Mouse (Mus musculus) layer of hippocampus, postnatal 14 days (tissue): ENCODE measurements at regions not wholly inside any gene's neighbourhood (a gene's known extent, or its start where the extent isn't known, plus 50 kb on each side); places are given as distances from the start of the nearest gene placed in this dataset.

Experiments
- DNase-seq, 2 experiments: peaks; one replicate each; pipeline ENCODE4 v3.0.0; 2021 to 2022; ENCODE audit warnings: low spot score in 2 of 2, mixed read lengths in 1 of 2

GRCm38 (mm10) chr11:111816176-111816775 lies 750.3 kb downstream of the Kcnj2 start:
- no peak for DNase-seq

GRCm38 (mm10) chr11:111818124-111818523 lies 752.2 kb downstream of the Kcnj2 start:
- peak; percentile 9 to 30 for DNase-seq

DNA sequence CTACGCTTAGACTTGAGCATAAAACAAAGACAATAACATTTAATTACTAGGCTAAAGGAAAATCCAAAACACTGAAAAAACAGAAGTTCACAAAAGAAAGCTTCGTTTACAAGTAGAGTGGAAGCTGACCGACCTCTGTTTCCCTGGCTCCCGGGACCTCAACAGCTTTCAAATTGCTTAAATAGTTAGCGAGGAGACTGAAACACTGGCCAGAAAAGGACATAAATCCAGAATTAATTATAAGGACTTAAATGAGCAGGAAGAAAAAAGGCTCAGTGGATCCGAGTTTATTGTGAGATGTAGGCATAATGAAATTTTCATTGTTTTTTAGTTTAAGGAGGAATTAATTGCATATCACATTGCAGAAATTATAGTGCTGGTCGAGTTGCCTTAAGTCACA lies 754.4 kb downstream of the Kcnj2 start:
- no peak for DNase-seq

DNA sequence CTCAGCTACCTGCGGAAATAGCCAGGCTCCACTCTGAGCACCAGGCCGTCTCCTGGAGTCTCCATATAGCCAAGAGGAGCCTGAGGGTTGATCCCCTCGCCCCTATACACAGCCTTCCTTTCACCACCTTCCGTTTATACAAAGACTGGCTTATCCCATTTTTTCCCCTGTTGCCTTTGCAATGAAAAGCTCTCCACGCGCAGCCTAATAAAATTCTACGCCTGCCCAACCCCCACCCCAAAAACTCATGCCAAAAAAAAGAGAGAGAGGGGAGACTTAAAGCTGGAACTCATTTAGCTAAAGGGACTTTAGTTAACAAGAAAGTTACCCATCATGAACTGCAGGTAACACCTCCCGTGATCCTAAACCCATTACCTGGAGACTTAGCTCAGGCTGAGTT lies 762.5 kb downstream of the Kcnj2 start:
- no peak for DNase-seq

- no peak for DNase-seq
These were observed 773.0 kb downstream of the Kcnj2 start for GRCm38 (mm10) chr11:111838996-111839395.

- no peak for DNase-seq
These were observed 777.8 kb downstream of the Kcnj2 start for GRCm38 (mm10) chr11:111843728-111844258.

DNA sequence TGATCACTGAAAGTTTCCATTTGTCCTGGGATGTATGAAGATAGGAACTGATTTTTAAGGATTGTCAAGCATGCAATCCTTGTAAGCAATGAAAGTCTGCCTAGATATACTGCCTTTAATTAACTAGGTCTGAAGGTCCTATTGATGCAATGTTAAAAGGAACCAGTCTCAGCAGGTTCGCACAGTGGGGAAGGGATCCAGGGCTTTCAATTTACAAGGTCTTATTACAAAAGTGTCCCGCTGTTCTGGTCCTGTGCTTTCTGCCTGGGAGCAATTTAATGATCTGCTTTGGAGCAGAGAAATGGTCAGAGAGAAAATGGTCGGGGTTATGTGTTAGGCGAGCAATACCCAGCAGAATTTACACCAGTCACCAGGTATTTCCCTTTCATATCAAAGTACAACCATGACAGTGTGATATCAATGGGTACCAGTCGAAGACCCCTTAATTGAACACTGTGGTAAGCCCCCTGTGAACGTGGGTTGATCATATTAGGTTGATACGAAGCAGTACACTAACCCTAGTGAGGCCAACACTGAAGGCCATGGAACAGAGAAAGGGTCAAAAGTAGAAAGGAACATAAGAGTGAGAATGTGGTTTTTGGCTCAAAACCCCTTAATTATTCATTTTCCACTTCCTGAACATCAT lies 778.5 kb downstream of the Kcnj2 start:
- peak in 1 of 2 experiments; percentile 3 for DNase-seq

DNA sequence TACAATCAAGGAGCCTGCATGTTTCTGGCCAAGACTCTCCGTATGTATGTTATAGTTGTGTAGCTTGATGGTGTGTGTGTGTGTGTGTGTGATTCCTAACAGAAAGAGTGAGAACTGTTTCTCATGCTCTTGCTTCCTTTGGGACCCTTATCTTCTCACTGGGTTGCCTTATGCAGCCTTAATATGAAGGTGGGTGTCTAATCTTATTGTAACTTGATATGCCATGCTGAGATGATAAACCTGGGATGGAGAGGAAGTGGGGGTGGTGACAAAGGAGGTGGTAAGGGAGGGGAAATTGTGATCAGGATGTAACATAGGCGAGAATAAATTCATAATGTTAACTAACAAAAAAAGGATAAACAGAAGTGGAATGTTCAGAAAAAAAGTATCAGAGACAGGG lies 791.3 kb downstream of the Kcnj2 start:
- DNase-seq, result no peak

GRCm38 (mm10) chr11:111858111-111858510 lies 792.1 kb downstream of the Kcnj2 start:
- DNase-seq, result no peak

DNA sequence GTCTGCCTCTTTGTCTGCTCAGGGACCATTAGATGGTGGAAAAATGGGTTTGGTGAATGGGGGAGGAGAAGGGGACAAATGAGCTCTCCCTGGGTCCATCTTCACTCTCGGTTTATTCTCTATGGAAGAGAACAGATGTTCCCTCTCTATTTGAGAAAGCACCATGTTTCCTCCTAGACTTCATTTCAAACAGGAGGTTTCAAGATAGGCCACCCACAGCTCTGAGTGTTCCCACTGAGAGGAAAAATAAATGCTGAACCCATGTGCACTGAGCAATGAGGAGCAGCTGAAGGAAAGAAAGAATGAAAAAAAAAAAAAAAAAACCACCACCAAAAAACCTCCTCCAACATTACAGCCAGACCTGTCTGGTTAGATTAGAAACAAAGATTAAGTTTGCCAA lies 799.2 kb downstream of the Kcnj2 start:
- peak in 1 of 2 experiments; percentile 9 for DNase-seq

DNA sequence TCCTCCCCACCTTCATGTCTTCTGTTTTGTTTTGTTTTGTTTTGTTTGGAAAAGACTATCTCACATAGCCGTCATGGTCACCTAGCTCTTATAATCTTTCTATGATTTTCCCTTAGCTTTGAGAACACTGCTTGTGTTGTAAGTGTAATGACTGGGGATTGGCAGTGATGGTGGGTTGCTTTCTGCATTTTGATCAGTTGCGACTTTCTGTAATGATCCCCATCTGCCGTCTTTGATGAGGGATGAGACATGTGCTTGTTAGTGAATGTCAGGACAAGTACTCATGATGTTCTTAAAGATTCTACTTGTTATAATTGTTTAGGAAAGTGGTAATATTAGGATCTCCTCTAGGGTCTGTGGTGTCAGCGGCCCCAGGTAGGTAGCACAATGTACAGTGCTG lies 809.4 kb downstream of the Kcnj2 start:
- peak in 1 of 2 experiments; percentile 26 for DNase-seq

GRCm38 (mm10) chr11:111880146-111880545 lies 814.2 kb downstream of the Kcnj2 start:
- DNase-seq, result no peak

DNA sequence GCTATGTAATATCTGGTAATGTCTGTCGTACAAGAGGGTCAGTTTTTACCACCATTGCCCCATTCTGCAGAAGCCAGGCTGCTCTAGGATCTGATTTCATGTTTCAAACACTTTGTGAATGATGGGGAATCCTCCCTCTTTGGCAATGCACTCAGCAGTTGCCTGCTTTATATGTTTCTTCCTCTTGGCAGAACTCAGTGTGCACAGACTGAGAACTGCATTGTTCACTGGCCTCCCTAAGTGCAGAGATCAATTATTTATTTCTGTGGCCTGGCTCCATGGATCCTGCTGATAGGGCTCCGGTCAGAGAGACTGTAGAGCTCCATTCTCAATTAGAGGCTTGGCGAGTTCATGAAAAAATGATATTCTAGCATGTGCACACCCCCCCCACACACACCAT lies 824.1 kb downstream of the Kcnj2 start:
- DNase-seq, result peak in 1 of 2 experiments; percentile 8

DNA sequence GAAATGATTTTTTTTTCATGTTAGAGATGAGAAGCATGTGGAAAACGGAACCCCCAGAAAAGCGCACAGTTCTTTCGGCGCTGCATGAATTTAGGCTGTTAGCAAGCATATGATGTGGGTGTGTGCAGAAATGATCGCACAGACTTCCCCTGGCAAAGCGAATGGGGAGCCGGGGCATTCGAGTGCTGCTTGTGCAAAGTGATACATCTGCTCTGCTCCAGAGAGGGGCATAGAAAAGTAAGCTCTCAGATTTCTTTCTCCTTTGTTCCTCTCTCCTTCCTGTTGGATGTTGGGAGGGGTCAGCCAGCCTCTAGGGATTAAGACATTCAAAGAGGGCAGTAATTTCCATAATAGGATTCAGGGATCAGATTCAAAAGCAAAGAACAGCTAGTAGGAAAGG lies 827.9 kb downstream of the Kcnj2 start:
- DNase-seq, result peak; percentile 4 to 29

- no peak for DNase-seq
These were observed 829.5 kb downstream of the Kcnj2 start for GRCm38 (mm10) chr11:111895221-111896200.

GRCm38 (mm10) chr11:111897001-111897400 lies 831.0 kb downstream of the Kcnj2 start:
- no peak for DNase-seq

- DNase-seq, result peak in 1 of 2 experiments; percentile 17
These were observed 838.1 kb downstream of the Kcnj2 start for GRCm38 (mm10) chr11:111904086-111904485.

GRCm38 (mm10) chr11:111913891-111914290 lies 847.9 kb downstream of the Kcnj2 start:
- peak in 1 of 2 experiments; percentile 7 for DNase-seq

- no peak for DNase-seq
These were observed 855.7 kb upstream of the Sox9 start for GRCm38 (mm10) chr11:111926336-111926735.

DNA sequence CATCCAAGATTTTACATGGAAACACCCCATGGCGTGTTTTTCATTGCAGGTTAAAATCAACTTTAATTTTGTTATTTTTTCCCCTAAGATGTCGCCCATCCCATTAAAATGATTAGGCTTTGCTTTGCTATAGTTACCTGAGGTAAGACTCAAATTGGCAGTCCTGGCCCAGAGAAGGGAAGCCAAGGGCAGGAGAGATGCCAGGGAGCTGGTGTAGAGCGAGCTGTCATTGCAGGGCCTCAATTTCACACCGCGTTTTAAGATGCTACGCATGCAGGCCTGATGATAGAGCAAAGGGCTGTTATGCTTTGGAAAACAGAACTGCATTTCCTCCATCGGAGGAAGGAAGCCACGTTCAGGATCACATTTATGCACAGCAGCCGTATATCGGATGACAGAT lies 852.7 kb upstream of the Sox9 start:
- DNase-seq, result no peak

DNA sequence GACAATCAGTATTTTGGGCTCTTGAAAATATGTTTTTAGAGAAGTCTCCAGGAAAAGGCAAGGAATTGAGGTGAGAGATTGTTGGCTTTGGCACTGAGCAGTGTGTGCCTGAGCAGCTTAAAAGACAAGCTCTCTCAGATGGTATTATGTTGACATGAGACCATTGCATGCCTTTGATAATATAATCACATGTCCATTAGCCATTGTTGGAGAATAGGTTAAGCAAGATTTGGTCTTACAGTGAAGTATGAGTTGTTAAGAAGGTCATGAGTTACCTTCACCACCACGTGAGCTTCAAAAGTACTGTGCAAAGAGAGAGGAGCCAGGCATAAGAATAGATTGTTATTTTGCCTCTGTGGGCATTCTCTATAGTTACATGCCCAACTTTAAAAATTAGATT lies 850.0 kb upstream of the Sox9 start:
- no peak for DNase-seq

GRCm38 (mm10) chr11:111944282-111944681 lies 837.7 kb upstream of the Sox9 start:
- DNase-seq, result no peak
